18 mouse cellular contexts compared by ENCODE assay signal in the genomic region with DNA sequence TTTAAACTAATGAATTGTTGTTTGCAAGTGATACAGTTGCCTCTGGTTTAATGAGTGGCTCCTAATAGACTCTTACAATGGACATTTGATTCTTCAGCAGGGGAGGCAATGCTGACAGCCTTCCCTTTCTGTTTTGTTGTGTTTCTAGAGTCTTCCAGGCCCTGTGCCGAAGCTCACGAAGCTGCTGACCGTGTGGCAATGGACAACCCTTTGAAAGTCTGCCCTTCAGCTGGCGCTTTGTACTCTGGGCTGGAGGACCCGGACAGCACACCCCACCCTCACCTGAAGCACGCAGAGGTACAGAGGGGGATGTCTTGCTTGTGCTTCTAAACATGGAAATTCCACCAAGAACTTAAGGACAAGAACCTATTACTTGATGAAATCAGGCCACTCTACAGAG.
"Had no signal": no experiment of that assay in that cellular context is flagged by ENCODE, and none has a peak within 500 bp of the region (broad histone marks: within the 10 kb centered on the region; RNA-seq: fewer than 3 reads in every experiment).

No protein-coding gene starts in this region.

- H3K27ac ChIP-seq: lung, embryonic 15.5 days; macrophage; midbrain, embryonic 13.5 days; midbrain, embryonic 15.5 days; neural tube, embryonic 12.5 days; stomach, embryonic 15.5 days; stomach, postnatal 0 days had no signal

- H3K4me2 ChIP-seq: lung, embryonic 15.5 days; midbrain, embryonic 11.5 days; midbrain, embryonic 13.5 days; midbrain, embryonic 15.5 days; neural tube, embryonic 12.5 days; stomach, embryonic 15.5 days had no signal

- H3K4me1 ChIP-seq: lung, embryonic 15.5 days; megakaryocyte, embryonic 14.5 days; neural tube, embryonic 12.5 days; stomach, embryonic 15.5 days had no signal

- H3K4me3 ChIP-seq: lung, embryonic 15.5 days; megakaryocyte, embryonic 14.5 days; midbrain, embryonic 13.5 days; midbrain, embryonic 15.5 days; neural tube, embryonic 12.5 days; stomach, embryonic 15.5 days had no signal

- H3K36me3 ChIP-seq: lung, embryonic 15.5 days; midbrain, embryonic 13.5 days; midbrain, embryonic 15.5 days; neural tube, embryonic 12.5 days; stomach, embryonic 15.5 days had no signal

- ATAC-seq: liver, postnatal 0 days; lung, postnatal 0 days; midbrain, embryonic 13.5 days; midbrain, embryonic 15.5 days had no signal

- H3K9ac ChIP-seq: liver, postnatal 0 days; lung, embryonic 15.5 days; midbrain, embryonic 13.5 days; midbrain, embryonic 15.5 days; neural tube, embryonic 12.5 days; stomach, embryonic 15.5 days had no signal

- DNase-seq: liver, postnatal 0 days; lung, adult 2 months; lung, postnatal 14 days; lung, postnatal 36 days; right cerebral cortex, postnatal 14 days; thymus, adult 2 months; thymus, postnatal 25 days; thymus, postnatal 4 days had no signal

- H3K9me3 ChIP-seq: lung, embryonic 15.5 days; megakaryocyte, embryonic 14.5 days; midbrain, embryonic 13.5 days; midbrain, embryonic 15.5 days; neural tube, embryonic 12.5 days; stomach, embryonic 15.5 days had no signal

- H3K27me3 ChIP-seq: lung, embryonic 15.5 days; midbrain, embryonic 13.5 days; midbrain, embryonic 15.5 days; neural tube, embryonic 12.5 days; stomach, embryonic 15.5 days had no signal
